Mouse (Mus musculus) stomach, embryonic 16.5 days (tissue): ENCODE measurements at regions not wholly inside any gene's neighbourhood (a gene's known extent, or its start where the extent isn't known, plus 50 kb on each side); places are given as distances from the start of the nearest gene placed in this dataset.

ENCODE experiments used
- ATAC-seq: fragments of 200-750 bp; cut with Nextera tagmentation; 2 replicates; pipeline ENCODE4 v1.8.0; 2017; ENCODE audit warnings: moderate number of reproducible peaks, moderate TSS enrichment; ENCODE audit not compliant: insufficient read depth, low FRiP score
- H3K27ac ChIP-seq: fragments of 300-500 bp; sonication (generic); 2 replicates; pipeline ENCODE4 v1.5.1; 2014; ENCODE audit warnings: low read length
- H3K27me3 ChIP-seq: fragments of 300-500 bp; sonication (generic); 2 replicates; pipeline ENCODE4 v1.6.1; 2014; ENCODE audit warnings: low read length, control low read depth, mixed read lengths; ENCODE audit not compliant: control insufficient read depth, insufficient read depth
- H3K36me3 ChIP-seq: fragments of 300-500 bp; sonication (generic); 2 replicates; pipeline ENCODE4 v1.6.1; 2014; ENCODE audit warnings: low read length; ENCODE audit not compliant: control insufficient read depth, insufficient read depth
- H3K4me1 ChIP-seq: fragments of 300-500 bp; sonication (generic); 2 replicates; pipeline ENCODE4 v1.6.1; 2014; ENCODE audit warnings: low read length, control low read depth, mixed read lengths; ENCODE audit not compliant: control insufficient read depth, insufficient read depth
- H3K4me2 ChIP-seq: fragments of 300-500 bp; sonication (generic); 2 replicates; pipeline ENCODE4 v1.6.1; 2014; ENCODE audit warnings: low read depth, low read length, mixed read lengths
- H3K4me3 ChIP-seq: fragments of 300-500 bp; sonication (generic); replicated peaks from 2 replicates; pipeline ENCODE4 v1.5.1; 2014; ENCODE audit warnings: mild to moderate bottlenecking, low read length
- H3K9ac ChIP-seq: fragments of 300-500 bp; sonication (generic); 2 replicates; pipeline ENCODE4 v1.6.1; 2014; ENCODE audit warnings: low read length
- H3K9me3 ChIP-seq: fragments of 300-500 bp; sonication (generic); replicated peaks from 2 replicates; pipeline ENCODE4 v1.6.1; 2016; ENCODE audit warnings: low read length, control low read depth; ENCODE audit not compliant: control insufficient read depth
- WGBS: fragments of 180-500 bp; shearing (Covaris S2); extraction: QIAGEN DNeasy Blood & Tissue Kit; methylation state at CpG from one replicate; pipeline ENCODE4 v1.1.7; 2014; 5-methylcytosine and 5-hydroxymethylcytosine counted together

DNA sequence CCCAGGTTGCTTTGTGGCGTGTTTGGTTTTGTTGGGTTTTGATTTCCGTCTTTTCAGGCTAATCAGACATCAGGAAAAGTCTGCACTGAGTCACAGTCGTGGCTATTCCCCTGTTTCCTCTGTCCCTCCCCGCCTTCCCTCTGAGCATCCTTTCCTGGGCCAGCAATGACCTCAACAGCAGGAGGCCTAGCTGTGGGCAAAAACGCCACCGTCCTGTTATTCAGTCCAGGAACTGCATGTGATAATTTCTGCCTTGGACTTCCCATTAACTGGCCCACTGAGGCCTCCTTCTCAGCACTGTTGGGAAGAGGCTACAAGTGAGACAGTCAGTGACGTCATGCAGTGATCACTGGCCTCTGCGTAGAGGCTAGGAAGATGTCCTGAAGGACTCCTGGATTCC, 1212.0 kb upstream of the A1bg start:
- Histone ChIP-seq H3K9me3 (no peaks in the 10 kb centered on the region), H3K27ac (no peak overlapping the region), H3K27me3 (no peaks in the 10 kb centered on the region), H3K4me2 (no peak overlapping the region), H3K36me3 (no peaks in the 10 kb centered on the region), H3K4me1 (peaks cover 18% of the 10 kb centered on the region), H3K9ac (no peak overlapping the region), H3K4me3 (no peak overlapping the region)
- WGBS, result 74% methylated on average over 8 of the region's 8 CpGs
- ATAC-seq, result no peak

DNA sequence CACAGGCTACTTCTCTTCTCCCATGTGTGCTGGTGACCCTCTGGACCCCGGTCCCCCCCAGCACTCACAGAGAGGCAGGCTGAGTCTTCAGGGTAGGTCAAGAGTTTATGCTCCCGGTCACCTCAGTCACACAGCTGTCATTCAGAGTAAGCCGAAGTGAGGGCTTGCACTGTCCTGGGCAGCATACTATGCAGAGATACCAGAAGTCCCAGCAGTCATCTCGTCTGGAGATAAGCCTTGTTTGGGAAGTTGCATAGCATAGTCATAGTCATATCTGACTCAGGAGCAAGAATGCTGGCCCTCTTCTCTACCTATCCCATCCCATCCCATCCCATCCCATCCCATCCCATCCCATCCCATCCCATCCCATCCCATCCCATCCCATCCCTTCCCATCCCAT, 1211.5 kb upstream of the A1bg start:
- H3K4me1 ChIP-seq, result peaks cover 18% of the 10 kb centered on the region
- H3K36me3 ChIP-seq, result no peaks in the 10 kb centered on the region
- no peak overlapping the region for H3K9ac ChIP-seq
- H3K27me3 ChIP-seq, result no peaks in the 10 kb centered on the region
- H3K4me3 ChIP-seq, result no peak overlapping the region
- no peaks in the 10 kb centered on the region for H3K9me3 ChIP-seq
- no peak overlapping the region for H3K27ac ChIP-seq
- no peak overlapping the region for H3K4me2 ChIP-seq
- no peak for ATAC-seq
- 77% methylated on average over 4 of the region's 4 CpGs for WGBS

DNA sequence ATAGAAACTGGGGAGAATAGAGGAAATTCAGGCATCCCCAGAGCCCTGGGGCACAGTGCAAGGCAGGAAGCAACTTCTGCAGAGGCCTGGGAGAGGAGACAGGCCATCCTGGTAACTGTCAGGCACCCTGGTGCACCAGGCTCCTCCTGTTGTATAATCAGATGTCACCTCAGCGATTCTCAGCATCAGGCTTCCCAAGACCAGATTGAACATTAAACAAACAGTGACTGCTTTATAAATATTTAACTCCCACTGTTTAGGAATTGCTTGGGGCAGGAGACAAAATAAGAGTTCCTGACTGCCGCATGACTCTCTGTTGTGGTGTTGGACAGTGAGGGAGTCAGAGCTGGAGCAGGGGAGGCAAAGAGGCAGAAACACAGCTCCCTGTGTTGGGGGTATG, 1210.1 kb upstream of the A1bg start:
- Histone ChIP-seq H3K27me3 (no peaks in the 10 kb centered on the region), H3K4me1 (peaks cover 27% of the 10 kb centered on the region), H3K9ac (0 out of 2 replicates have a peak overlapping the region, but pooled peaks have one; percentile 24), H3K4me3 (no peak overlapping the region), H3K9me3 (no peaks in the 10 kb centered on the region), H3K4me2 (no peak overlapping the region), H3K36me3 (no peaks in the 10 kb centered on the region), H3K27ac (no peak overlapping the region)
- WGBS, result 32% methylated on average over 2 of the region's 2 CpGs
- ATAC-seq, result no peak

DNA sequence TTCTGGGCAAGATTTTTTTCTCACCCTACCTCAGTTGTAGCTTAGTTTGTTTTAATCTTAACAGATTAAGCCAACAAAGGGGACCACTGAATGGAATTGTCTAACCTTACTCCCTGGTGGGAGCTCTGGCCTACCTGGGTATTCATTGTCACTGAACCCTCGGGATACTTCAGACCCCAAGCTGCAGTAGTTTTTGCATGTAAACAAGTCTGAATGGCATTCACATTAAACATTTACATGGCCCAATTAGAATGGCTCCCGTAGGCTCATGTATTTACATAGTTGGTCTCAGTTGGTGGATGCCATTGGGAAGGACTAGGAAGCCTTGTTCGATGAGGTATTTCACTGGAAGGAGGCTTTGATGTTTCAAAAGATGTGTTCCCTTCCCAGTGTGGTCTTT, 1208.9 kb upstream of the A1bg start:
- Histone ChIP-seq H3K4me3 (no peak overlapping the region), H3K4me1 (peaks cover 24% of the 10 kb centered on the region), H3K4me2 (no peak overlapping the region), H3K9ac (no peak overlapping the region), H3K27ac (no peak overlapping the region), H3K9me3 (no peaks in the 10 kb centered on the region), H3K27me3 (no peaks in the 10 kb centered on the region), H3K36me3 (no peaks in the 10 kb centered on the region)
- no peak for ATAC-seq
- WGBS, result 70% methylated on average over 3 of the region's 3 CpGs

DNA sequence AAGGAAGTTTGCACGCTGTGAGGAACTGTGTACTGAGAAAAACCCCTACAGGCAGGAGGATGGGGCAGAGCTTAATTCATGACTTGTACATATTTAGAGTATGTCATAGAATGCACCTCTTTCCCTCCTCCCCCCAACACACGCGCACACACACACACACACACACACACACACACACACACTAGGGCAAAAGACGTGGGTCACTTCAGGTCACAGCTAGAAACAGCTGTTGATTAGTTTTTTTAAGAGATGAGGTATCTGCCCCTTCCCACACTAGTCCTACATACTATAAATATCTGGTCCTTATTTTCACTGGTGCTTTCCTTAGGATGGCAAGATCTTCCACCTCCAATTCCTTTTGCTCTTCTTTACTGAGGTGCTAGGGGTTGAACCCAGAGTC, 1207.7 kb upstream of the A1bg start:
- no peak overlapping the region for H3K9ac ChIP-seq
- no peaks in the 10 kb centered on the region for H3K9me3 ChIP-seq
- no peaks in the 10 kb centered on the region for H3K36me3 ChIP-seq
- no peak overlapping the region for H3K27ac ChIP-seq
- ATAC-seq, result no peak
- peaks cover 24% of the 10 kb centered on the region for H3K4me1 ChIP-seq
- H3K4me3 ChIP-seq, result no peak overlapping the region
- H3K4me2 ChIP-seq, result no peak overlapping the region
- WGBS, result 81% methylated on average over 4 of the region's 4 CpGs
- H3K27me3 ChIP-seq, result no peaks in the 10 kb centered on the region

DNA sequence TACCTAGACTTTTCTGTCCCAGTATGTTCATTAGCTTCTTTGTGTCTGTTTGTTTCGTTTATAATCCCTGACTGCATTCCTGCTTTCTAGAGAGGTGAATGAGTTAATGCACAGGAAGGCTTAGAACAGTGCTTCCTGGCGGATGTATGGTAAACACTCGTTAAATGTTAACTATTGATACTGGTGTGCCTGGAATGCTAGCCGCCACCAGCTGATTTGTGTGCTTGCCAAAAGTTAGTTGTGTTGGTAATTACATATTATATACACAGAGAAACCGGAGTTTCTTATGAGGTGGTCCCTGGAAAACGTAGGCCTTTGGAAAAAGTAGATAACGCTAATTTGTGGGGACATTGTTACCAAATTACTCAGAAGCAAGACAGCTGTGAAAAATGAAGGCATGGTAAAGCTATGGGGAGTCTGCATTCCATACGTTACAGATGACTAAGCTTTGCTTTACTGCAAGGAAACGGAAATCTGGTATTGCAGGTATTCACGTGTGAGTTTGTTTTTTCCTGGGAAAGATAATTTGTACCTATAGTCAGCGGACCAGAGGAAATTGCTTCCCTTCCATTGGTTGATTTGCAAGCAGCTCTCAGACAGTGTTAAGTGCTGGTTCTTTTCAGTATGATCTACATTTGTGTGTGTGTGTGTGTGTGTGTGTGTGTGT, 1205.9 kb upstream of the A1bg start:
- Histone ChIP-seq H3K9ac (no peak overlapping the region), H3K27ac (peak overlapping the region; percentile 14), H3K27me3 (no peaks in the 10 kb centered on the region), H3K4me1 (peaks cover 24% of the 10 kb centered on the region), H3K4me3 (no peak overlapping the region), H3K4me2 (no peak overlapping the region), H3K36me3 (no peaks in the 10 kb centered on the region), H3K9me3 (no peaks in the 10 kb centered on the region)
- 21% methylated on average over 11 of the region's 11 CpGs for WGBS
- ATAC-seq, result peak; percentile 54; the same call in 1 of the 2 replicates

DNA sequence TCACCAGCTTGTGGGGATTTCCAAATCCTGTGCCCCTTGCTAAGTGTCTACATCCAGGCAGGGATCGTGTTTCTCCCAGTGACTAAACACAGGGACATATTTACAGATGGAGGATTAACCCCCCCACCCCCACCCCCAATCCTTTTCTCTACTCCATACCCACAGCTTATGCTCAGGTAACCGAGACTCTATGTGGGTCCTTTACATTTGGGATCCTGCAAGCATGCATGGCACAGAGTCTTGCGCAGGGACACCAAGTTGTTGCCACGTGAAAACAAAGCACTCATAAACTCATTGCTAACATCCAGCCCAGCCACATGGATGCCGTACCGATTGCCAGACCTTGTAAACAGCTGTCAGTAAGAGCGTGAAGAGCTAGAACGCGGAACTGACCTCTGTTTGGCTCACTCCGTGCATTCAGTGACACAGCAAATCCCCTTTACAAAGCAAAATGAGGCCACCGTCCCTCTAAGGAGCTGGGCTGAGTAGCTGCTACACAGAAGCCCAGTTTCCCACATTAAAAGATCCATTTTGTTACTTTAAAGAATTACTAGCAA, 1204.9 kb upstream of the A1bg start:
- ATAC-seq, result no peak

DNA sequence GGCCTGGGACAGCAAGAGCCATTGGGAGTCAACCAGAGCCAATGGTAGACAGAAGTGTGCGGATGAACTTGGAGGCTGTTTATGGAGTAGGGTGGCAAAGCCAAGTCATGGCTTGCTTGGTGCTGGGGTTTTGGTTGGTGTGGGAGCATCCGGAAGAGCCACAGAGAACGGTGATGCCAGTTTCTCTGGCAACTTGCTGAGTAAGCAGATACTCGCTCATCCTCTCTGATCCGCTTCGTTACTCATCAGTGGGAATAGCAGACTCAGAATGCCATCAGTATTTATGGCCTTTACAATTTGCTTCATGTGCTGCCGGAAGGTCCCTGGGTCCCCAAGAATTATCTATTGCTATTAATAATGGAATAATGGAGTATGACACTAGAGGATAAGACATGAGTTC, 1202.9 kb upstream of the A1bg start:
- Histone ChIP-seq H3K9me3 (no peaks in the 10 kb centered on the region), H3K4me1 (peaks cover 16% of the 10 kb centered on the region; the same call in 1 of the 2 replicates), H3K4me2 (no peak overlapping the region), H3K27ac (no peak overlapping the region), H3K4me3 (no peak overlapping the region), H3K9ac (no peak overlapping the region), H3K36me3 (no peaks in the 10 kb centered on the region), H3K27me3 (no peaks in the 10 kb centered on the region)
- WGBS, result 97% methylated on average over 7 of the region's 7 CpGs
- no peak for ATAC-seq

More for the DNA sequence above, 1204.9 kb upstream of the A1bg start:
- H3K36me3 ChIP-seq, result no peaks in the 10 kb centered on the region
- no peaks in the 10 kb centered on the region for H3K27me3 ChIP-seq
- WGBS, result 32% methylated on average over 11 of the region's 11 CpGs
- no peak overlapping the region for H3K4me3 ChIP-seq
- peaks cover 17% of the 10 kb centered on the region; the same call in 1 of the 2 replicates for H3K4me1 ChIP-seq
- H3K4me2 ChIP-seq, result no peak overlapping the region
- H3K9ac ChIP-seq, result no peak overlapping the region
- H3K9me3 ChIP-seq, result no peaks in the 10 kb centered on the region
- no peak overlapping the region for H3K27ac ChIP-seq

DNA sequence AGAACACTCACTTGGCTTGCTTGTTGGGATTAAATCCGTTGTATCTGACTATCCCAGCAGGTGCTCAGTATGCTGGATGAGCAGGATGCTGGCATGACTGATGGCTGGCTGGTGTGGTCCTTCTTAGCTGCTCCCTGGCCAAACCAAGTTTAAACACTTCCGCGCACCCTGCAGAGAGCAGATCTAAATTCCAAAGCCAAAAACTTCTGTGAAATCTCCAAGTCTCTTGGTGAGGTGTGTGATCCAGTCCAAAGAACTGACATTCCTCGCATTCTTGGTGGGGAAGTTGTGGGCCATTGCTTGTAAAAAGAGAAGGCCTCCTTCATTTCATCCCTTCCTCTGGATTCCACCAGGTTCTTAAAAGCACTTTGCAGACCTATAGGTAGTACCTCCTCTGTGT, 1200.9 kb upstream of the A1bg start:
- Histone ChIP-seq H3K4me3 (no peak overlapping the region), H3K27ac (no peak overlapping the region), H3K4me1 (peaks cover 11% of the 10 kb centered on the region; the same call in 1 of the 2 replicates), H3K9ac (no peak overlapping the region), H3K27me3 (no peaks in the 10 kb centered on the region), H3K9me3 (no peaks in the 10 kb centered on the region), H3K36me3 (no peaks in the 10 kb centered on the region), H3K4me2 (no peak overlapping the region)
- WGBS, result 71% methylated on average over 4 of the region's 4 CpGs
- ATAC-seq, result no peak
